Mouse (Mus musculus) thymus, postnatal 14 days (tissue): ENCODE data around the gene Tmem136.

Experiments
- DNase-seq: peaks from one replicate; pipeline ENCODE4 v3.0.0; 2021

Tmem136 gene

DNA sequence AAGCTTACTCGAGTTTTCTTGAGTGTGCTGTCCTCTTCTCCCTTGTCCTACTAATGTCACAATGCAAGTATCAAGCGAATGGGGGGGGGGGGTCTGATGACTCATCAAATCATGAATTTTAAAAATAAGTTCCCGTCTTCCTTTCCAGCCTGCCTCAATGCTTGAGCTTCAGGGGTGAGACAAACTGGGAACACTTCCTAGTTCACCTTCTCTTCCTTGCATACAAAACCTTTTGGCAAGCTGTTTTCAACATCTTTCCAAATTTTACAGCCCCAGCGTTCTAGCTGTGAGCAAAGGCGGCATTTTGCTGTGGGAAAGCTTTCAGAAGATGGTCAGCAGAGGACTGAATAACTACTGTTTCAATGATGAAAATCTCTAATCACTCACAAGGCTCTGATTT lies 8.8 kb downstream of the Tmem136 start:
- no peak for DNase-seq

DNA sequence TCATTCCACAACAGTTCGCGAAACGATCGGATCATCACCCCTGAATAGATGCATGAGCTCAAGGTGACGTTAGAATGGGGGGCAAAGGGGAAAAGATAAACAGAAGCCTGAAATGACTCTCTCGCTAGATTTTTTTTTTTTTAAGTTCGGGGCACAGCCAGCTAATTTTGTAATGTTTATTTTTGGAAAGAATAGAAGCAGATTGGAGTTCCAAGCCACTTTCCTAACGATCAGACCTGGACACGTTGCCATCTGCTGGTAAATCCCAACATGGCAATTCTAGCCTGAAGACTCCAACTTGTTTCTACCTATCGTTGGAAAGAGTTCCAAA lies 9.2 kb downstream of the Tmem136 start, which contains the start of gene Arhgef12:
Arhgef12 (minus strand) TSS at position 53 of the 331 bp plus-strand sequence.
- no peak for DNase-seq

DNA sequence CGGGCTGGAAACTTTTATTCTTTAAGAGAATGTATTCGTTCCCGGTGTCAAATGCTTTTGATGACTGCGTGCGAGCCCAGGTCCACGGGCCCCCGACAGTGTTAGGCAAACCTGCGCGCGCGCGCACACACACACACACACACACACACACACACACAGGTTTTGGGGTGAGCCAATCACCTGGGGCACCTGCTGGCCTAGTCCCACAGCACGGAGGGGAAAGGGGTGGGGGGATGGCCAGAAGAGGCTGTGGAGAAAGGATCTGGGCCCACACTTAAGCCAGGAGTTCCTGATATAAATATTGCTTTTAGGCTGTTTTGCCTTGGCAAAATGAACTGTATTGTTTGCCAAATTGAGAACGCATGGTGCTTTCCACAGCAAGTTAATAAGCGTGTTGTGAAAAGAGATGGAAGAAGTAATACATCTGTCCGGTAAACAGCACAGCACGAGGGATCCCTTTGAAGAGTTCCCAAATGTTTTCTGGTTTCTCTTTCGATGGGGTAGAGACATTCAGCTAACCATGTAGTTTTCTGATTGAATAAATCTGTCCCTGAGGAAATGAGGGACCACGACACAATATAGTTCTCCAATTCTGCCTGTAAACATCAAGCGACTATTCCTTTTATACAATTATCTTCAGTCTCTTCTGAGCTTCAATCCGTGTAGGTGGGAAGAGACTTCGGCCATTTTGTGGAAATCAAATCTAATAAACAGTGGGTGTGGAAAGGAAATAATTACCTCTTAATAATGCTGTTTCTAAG lies 9.8 kb downstream of the Tmem136 start:
- DNase-seq: peak; percentile 14

DNA sequence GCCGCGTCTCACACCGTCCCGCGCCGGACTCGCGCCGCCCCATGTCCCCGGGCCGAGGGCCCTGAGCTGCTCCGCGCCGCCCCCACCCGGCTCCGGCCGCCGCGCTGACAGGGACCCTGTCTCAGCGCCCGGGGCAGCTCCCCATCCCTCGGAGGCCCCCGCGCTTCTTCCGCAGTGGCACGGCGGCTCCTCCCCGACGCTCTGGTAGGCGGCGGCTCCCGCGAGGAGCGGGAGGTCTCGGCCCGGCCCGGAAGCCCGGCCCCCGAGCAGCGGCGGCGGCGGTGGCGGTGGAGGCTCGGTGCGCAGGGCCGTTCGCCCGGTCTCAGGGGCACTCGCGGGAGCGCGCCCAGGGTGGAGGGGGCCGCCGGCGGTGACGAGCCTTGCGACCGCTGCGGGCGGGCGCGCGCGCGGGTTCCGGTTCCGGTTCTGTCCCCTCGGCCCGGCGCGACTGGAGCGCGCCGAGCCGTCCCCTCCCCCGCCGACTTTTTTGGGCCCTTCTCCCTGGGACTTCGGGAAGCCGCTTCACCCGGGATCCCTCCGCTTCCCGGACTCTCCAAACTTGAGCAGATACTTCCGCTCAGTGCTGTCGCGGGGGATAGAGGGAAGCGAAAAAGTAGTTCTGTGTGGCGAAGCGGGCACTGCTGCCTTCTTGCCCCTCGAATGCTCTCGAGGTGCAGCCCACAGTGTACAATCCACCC lies 10.6 kb downstream of the Tmem136 start:
- peak; percentile 61 for DNase-seq

DNA sequence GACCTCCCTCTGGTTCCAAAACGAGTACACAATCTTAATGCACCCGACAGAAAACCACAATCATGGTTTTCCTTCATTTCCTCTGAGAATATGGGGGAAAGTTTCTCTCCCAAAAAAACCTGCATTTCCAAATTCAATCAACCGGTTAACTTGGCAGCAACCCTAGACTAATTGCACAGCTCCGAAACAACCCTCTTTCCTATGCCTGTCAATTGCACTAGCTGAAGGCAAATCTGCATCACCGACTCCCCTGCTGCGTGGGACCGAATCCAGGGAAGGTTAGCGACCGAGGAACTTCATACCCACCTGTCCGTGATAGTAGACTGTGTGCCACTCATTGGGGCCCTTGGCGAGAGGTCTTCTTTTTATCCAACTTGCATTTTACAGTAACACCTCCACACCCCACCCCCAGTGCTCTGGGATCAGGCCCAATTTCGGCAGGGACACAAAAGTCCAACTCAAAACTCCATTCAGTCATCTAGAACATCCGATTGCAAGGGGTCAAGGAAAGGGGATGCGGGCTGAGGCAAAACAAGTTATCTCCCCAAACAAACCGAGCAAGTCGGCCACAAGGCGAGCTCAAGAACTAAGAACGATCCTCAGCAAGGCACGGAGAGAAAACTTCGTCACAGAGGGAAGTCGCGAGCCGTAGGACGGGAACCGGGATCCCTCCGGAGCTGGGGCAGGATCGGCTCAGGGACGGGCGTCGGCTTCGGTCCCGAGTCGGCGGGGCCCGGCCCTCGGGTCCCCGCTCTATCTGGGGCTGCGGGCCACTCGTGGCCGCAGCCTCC lies 11.3 kb downstream of the Tmem136 start:
- no peak for DNase-seq

DNA sequence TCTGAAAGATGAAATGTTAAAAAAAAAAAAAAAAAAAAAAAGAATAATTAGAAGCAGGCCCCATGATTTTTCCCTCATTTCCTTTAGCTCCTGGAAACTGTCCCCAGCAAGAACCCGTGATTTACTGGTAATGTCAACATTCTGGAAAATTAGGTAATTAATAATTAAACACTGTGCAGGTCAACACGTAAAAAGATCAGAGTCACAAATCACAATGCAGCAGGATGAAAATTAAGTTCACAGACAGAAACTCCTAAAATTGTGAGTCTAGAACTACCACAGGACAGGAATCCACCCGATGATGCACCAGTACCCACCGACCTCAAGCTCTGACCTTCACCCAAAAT lies 11.9 kb downstream of the Tmem136 start:
- no peak for DNase-seq

DNA sequence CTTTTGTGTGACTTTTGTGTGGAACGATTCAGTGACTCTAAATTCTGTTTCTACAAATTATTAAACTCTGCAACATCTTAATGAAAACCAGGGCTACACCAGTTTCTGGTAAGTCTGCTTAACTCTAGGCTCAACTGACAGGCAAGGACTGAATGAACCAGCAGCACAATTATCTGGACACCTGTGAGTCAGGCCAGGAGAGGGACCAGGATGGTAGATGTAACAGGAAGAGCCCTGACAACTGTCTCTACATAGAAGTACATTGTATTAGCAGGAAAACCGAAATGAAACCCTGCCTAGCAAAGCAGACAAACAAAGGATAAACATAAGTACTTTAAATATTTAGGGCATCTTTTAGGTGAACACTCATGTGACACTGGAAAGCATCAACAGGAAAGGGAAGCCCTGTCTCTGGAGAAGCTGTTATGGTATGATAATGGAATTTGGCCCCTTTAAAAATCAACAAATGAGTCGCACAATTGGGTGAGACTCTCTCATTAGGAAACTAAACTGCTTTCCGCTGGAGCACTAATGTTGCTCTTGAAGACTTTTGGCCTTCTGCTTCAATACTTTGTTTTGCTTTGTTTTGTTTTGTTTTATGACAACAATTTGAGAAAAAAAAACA lies 12.6 kb downstream of the Tmem136 start:
- DNase-seq: no peak

DNA sequence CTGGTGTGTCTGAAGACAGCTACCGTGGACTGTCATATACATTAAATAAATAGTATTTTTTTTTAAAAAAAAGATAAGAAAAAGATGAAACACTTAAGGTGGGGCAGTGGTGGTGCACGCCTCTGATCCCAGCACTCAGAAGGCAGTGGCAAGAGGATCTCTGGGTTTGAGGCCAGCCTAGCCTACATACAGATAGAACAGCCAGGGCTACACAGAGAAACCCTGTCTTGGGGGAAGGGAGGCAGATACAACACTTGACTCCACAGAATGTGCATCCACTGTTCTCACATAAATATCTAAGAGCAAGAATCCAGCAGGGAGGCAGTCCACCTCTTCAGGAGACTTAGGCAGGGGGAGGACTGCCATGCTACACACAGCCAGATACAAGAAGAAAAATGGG lies 13.4 kb downstream of the Tmem136 start:
- DNase-seq: no peak

DNA sequence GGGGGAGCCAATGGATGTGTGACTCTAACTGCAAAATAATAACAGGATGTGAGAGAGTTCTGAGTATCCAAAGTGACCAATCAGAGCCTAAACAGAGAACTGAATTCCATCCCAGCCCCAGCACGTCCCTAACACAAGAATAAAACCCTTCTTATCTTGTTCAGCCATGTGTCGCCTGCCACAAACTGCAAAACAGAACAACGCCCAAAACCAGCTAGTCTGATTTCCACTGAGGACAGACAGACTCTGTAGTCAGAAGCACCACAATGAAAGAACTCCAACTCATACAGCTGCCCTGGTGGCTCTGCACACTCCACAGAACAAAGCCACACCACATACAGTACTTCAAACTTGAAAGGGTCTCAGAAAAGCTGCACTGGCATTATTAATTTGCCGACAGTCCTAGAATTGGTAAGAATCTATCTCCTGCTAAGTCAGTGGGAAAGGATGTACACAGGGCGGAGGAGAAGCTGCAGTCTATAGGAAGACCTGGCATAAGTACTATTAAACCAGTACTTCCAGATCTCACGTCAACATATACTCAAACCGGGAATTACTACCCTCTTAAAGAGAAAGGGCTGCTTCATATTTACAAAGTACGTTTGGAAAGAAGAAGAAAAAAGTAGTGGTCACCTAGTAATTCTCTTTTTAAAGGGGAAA lies 14.3 kb downstream of the Tmem136 start:
- no peak for DNase-seq

DNA sequence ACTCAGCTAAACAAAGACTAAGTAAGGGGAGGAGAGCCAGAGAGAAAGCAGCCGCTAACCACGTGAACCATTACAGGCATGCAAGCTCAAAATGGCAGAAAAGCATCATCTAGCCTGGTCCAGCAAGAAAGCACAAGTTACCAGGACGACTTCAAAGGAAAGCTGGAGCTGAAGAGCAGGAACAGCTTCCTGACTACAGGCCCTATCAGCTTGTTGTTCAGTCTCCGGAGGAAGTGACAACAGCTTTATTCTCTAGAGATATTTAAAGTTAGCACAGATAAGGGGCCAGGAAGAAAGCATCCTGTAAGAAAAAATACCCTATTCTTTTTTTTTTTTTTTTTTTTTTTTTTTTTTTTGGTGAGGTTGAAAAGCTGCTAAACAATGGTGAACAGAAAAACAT lies 17.4 kb downstream of the Tmem136 start:
- no peak for DNase-seq

DNA sequence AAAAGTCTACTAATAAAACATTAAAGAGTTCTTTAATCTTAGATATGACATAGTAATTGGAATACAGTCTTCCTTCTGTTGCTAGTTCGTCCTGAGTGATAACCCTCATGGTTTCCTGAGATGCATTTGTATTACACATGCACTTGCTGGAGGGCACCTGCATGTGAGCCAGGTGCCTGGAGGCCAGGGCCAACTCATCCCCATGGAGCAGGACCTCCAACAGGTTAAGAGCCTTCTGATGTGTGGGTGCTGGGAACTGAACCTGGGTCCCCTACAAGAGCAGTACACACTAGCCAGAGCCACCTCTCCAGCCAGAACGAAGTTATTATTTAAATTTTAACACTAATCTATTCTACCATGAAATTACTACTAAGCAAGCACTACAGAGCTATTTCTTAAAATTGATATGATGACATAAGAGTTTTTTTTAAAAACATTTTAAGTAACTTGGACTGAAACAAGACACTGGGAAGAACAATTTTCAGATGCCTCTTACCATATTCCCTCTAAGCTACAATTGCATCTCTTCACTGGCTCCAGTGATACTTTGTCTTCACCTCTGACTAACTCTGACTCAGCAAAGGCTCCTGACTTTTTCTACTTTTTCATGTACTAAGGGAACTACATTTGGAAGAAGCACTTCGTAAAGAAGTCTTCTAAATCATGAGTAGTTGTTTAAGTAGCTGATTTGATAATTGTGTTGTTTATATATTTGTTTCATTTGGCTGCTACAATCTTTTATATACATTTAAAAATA lies 18.4 kb downstream of the Tmem136 start:
- DNase-seq: no peak

DNA sequence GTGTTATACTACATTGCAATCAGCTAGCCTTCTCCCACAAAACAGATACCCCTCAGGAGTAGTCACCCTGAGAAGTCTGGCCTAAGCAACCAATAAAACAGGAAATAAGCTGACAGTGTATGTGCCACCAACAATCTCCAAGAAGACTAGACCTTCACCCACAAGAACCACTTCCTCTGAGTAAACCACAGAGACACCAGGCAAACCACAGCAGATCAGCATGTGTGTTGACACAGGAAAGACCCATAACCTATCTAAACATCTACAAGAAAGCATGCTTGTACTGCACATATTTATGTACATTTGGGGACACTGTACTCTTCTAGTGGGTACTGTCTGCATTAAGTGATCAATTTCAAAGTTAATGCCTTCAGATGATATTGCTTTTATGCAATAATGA lies 20.0 kb downstream of the Tmem136 start:
- DNase-seq: peak; percentile 60

DNA sequence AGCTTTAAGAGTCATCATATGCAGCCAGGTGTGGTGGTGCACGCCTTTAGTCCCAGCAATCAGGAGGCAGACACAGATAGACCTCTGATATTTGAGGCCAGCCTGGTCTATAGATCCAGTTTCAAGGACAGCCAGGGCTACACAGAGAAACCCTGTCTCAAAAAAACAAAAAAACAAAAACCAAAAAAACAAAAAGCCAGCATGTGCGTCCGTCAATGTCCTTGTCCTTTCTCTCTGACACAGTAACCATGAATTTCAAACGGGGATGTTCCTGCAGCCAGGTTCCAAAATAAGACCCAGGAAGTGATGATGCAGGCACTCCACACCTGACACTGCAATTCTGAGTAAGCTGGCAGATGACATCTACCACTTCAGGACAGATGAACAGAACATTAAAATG lies 21.5 kb downstream of the Tmem136 start:
- no peak for DNase-seq

DNA sequence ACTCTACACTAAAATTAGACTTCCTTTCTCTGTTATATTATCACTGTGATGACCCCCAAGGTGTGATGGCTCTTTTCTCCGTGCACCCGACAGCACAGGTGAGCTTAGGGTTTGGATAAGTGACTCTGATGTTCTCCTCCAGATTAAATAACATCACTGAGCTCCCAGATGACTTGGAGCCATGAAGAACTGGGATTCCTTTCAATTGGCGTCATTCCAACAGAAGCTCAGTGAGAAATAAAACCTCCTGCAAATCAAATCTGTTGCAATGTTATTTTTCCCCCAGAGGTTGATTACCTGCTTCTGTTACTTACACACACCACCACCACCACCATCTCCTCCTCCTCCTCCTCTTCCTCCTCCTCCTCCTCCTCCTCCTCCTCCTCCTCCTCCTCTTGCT lies 22.6 kb downstream of the Tmem136 start:
- no peak for DNase-seq

DNA sequence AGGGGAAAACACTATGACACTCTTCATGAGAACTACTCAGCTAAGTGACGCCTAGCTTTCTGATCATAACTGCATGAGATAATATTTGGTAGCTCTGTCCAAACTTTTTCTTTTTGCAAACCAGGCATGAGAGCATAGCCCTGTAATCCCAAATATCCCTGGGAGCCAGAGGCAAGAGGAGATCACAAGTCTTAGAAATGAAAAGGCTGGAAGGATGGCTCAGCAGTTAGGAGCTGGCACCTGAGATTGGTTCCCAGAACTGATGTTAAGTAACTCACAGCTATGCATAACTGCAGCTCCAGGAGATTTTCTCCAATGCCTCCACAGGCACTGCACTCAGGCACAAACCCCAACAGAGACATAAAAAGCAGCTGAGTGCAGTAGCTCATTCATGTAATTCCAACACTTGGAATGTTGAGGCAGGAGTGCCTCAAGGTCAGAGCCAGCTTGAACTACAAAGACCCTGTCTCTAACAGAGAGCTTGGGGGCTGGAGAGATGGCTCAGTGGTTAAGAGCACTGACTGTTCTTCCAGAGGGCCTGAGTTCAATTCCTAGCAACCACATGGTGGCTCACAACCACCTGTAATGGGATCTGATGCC lies 30.6 kb downstream of the Tmem136 start:
- DNase-seq: no peak

DNA sequence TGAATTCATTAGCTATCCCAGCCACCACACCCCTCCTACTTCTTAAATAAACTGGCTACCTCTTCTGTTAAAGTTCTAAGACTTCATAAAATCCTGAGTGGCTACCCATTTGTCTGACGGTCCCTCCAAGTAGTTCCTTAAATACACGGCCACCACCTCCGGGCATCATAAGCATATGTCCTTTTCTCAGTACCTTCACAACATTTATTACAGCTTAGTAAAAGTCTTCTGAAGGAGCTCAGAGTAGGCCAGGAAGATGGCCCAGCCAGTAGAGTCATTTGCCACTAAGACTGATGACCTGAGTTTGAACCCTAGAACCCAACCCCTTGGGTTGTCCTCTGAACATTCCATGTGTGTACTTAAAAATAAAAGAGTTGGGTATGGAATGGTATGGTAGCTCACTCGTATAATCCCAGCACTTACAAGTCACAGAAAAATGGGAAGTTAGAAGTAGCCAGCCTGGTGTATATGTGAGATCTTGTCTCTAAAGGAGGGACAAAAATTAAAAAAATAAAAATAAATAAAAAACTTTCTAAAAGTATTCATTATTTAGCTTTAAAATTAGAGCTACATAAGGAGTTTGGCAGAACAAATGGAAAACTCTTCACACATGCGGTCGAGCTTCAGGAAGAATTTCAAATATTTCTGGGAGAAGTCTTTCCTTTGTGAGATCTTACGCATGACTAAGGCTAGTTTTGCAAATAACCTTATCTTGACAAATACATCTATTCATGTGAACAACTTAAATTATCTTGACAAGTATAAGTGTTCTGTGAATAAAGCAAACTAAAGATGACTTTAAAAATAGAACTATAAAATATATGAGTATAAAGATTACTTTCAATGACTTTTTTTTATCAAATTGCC lies 31.6 kb downstream of the Tmem136 start:
- DNase-seq: no peak

DNA sequence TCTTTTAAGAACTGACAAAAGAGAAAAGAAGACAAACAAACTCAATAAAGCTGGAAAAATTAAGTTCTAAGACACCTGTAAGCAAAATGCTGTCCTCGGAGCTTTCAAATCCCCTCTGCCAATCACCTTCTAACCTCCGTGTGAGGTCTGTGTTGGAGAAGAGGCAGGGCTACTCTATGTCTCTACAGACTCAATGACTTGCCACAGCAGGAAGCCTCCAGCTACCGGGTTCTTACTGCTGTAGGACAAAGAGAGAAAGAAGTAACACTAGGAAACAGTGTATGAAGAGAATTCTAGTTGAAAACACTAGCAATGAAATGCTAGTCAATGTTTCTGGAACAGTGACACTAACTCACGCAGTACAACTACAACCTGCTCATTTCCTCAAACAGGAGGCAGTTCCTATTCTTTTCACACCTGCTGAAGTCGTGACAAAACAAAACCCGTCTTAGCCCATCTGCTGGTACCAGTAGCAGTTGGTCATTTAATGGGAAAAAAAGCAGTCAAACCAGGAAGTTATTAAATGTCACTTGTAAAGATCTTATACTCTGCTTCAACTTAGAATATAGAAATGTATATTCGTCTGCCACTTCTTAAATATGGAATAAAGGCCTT lies 32.8 kb downstream of the Tmem136 start:
- no peak for DNase-seq

DNA sequence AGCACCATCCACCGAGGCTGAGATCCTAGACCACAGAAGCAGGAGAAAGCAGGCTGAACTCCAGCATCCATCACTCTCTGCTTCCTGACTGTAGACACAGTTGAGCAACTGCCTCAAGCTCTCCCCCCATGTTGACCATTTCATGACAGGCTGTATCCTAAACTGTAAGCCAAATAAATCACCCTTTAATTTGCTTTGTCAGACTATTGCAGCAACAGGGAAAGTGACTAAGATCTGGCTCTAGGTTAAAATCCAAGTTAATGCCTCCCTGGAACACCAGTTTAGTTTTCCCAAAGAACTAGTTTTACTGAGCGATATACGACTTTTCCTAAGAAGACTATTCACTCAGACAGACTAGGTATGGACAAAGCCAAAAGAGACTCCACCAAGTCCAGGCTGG lies 37.7 kb downstream of the Tmem136 start:
- DNase-seq: no peak

DNA sequence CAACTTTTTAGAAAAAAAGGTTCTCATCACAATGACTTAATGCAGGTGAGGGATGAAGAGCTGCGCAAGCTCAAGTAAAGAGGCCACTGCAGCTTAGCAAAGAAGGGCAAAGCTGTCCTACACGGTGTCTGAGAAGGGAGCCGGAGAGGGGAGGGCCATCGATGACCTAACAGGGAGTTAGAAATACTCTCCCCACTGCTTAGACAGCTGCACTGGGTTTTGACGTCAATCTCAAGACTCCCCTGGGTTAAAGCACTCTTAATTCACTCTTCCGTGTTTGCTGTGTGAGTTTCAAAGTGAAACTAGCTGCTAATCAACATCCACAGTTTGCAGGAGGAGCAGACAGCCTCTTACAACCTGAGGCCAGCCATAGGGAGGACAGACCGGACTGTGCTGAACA lies 40.2 kb downstream of the Tmem136 start:
- no peak for DNase-seq

DNA sequence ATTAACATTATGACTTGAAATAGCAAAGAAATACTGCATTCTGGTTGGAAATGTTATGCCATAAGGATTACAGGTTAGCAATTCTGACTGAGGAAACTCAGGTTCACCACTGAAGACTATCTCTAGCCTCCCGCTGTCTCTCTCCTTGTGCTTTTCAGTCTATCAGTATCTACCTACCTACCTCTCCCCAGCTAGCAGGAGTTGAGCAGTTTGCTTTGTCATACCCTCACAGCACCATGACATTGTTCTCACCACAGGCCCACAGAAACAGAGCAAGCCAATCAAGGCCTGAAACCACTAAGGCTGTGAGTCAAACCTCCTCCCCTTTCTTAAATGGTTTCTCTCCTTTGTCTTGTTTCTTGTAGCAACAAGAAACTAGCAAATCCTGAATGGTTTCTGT lies 41.8 kb downstream of the Tmem136 start:
- DNase-seq: no peak
